Mouse (Mus musculus): Measurements from ENCODE around the gene M1ap. TPM values are rescaled to one million over a fixed set of nuclear protein-coding genes. Genes with fewer than 3 reads are reported as not detected.

Gene M1ap
- polyA plus RNA-seq, 1 experiment: 3.6 TPM

GRCm38 (mm10) chr6:83027293-83027692, 80.6 kb downstream of the M1ap start:
- Histone ChIP-seq H3K36me3 (replicated peaks; ENCODE audit: low read length) (peaks cover 41% of the 10 kb centered on the region), H3K4me1 (peaks cover 97% of the 10 kb centered on the region), H3K9me3 (no peaks in the 10 kb centered on the region), H3K4me3 (replicated peaks) (peak overlapping the region; percentile 83), H3K27me3 (replicated peaks) (no peaks in the 10 kb centered on the region)
- TF ChIP-seq FLI1 (IDR thresholded peaks at IDR 0.05; ENCODE audit: low read length) (no peak), GATA1 (IDR thresholded peaks at IDR 0.05; ENCODE audit: borderline replicate concordance, low read length) (no peak)

- H3K4me1 ChIP-seq: peaks cover 95% of the 10 kb centered on the region
- H3K4me3 ChIP-seq (replicated peaks): peak overlapping the region; percentile 83
- TF ChIP-seq FLI1 (IDR thresholded peaks at IDR 0.05; ENCODE audit: low read length) (no peak), GATA1 (IDR thresholded peaks at IDR 0.05; ENCODE audit: borderline replicate concordance, low read length) (no peak)
- peaks cover 45% of the 10 kb centered on the region for H3K36me3 ChIP-seq (replicated peaks; ENCODE audit: low read length)
- H3K9me3 ChIP-seq: no peaks in the 10 kb centered on the region
- no peaks in the 10 kb centered on the region for H3K27me3 ChIP-seq (replicated peaks)
These were observed 81.0 kb downstream of the M1ap start for GRCm38 (mm10) chr6:83027706-83028105.

- Histone ChIP-seq H3K27me3 (replicated peaks) (no peaks in the 10 kb centered on the region), H3K4me1 (peaks cover 89% of the 10 kb centered on the region)
These were observed 83.1 kb downstream of the M1ap start for GRCm38 (mm10) chr6:83029777-83030176.

GRCm38 (mm10) chr6:83031111-83031510, 84.4 kb downstream of the M1ap start:
- H3K4me1 ChIP-seq: peaks cover 91% of the 10 kb centered on the region
- no peaks in the 10 kb centered on the region for H3K27me3 ChIP-seq (replicated peaks)
- peaks cover 53% of the 10 kb centered on the region for H3K36me3 ChIP-seq (replicated peaks; ENCODE audit: low read length)
- H3K9me3 ChIP-seq: no peaks in the 10 kb centered on the region
- H3K4me3 ChIP-seq (replicated peaks): peak overlapping the region; percentile 92
- no peak for TF ChIP-seq GATA1 (IDR thresholded peaks at IDR 0.05; ENCODE audit: borderline replicate concordance, low read length)
- no peak for TF ChIP-seq FLI1 (IDR thresholded peaks at IDR 0.05; ENCODE audit: low read length)

More at GRCm38 (mm10) chr6:83029777-83030176, 83.1 kb downstream of the M1ap start:
- Histone ChIP-seq H3K9me3 (no peaks in the 10 kb centered on the region), H3K36me3 (replicated peaks; ENCODE audit: low read length) (peaks cover 46% of the 10 kb centered on the region), H3K4me3 (replicated peaks) (peak overlapping the region; percentile 50)
- no peak for TF ChIP-seq GATA1 (IDR thresholded peaks at IDR 0.05; ENCODE audit: borderline replicate concordance, low read length)
- TF ChIP-seq FLI1 (IDR thresholded peaks at IDR 0.05; ENCODE audit: low read length): no peak

GRCm38 (mm10) chr6:83031921-83032590, 85.4 kb downstream of the M1ap start:
- TF ChIP-seq GATA1 (IDR thresholded peaks at IDR 0.05; ENCODE audit: borderline replicate concordance, low read length): no peak
- no peak for TF ChIP-seq FLI1 (IDR thresholded peaks at IDR 0.05; ENCODE audit: low read length)

GRCm38 (mm10) chr6:83032769-83033191, 86.1 kb downstream of the M1ap start:
- Histone ChIP-seq H3K9me3 (no peaks in the 10 kb centered on the region), H3K36me3 (replicated peaks; ENCODE audit: low read length) (peaks cover 58% of the 10 kb centered on the region), H3K4me1 (peaks cover 88% of the 10 kb centered on the region), H3K4me3 (replicated peaks) (peak overlapping the region; percentile 92), H3K27me3 (replicated peaks) (no peaks in the 10 kb centered on the region)
- TF ChIP-seq GATA1 (IDR thresholded peaks at IDR 0.05; ENCODE audit: borderline replicate concordance, low read length) (no peak), FLI1 (IDR thresholded peaks at IDR 0.05; ENCODE audit: low read length) (no peak)

More at GRCm38 (mm10) chr6:83031921-83032590, 85.4 kb downstream of the M1ap start:
- Histone ChIP-seq H3K9me3 (no peaks in the 10 kb centered on the region), H3K4me1 (peaks cover 89% of the 10 kb centered on the region), H3K27me3 (replicated peaks) (no peaks in the 10 kb centered on the region), H3K4me3 (replicated peaks) (peak overlapping the region; percentile 92), H3K36me3 (replicated peaks; ENCODE audit: low read length) (peaks cover 53% of the 10 kb centered on the region)

GRCm38 (mm10) chr6:83033249-83034185, 86.8 kb downstream of the M1ap start, which contains the start of the genes Dok1 and Loxl3:
Dok1 (minus strand) TSS chr6:83033471.
Loxl3 (plus strand) TSS chr6:83034173.
- H3K36me3 ChIP-seq (replicated peaks; ENCODE audit: low read length): peaks cover 60% of the 10 kb centered on the region
- TF ChIP-seq GATA1 (IDR thresholded peaks at IDR 0.05; ENCODE audit: borderline replicate concordance, low read length) (no peak), FLI1 (IDR thresholded peaks at IDR 0.05; ENCODE audit: low read length) (no peak)
- no peaks in the 10 kb centered on the region for H3K9me3 ChIP-seq
- peak within 1 kb of the TSS; percentile 92 for H3K4me3 ChIP-seq (replicated peaks)
- H3K27me3 ChIP-seq (replicated peaks): no peaks in the 10 kb centered on the region
- peaks cover 88% of the 10 kb centered on the region for H3K4me1 ChIP-seq

GRCm38 (mm10) chr6:83034463-83035055, 87.9 kb downstream of the M1ap start:
- Histone ChIP-seq H3K27me3 (replicated peaks) (no peaks in the 10 kb centered on the region), H3K36me3 (replicated peaks; ENCODE audit: low read length) (peaks cover 53% of the 10 kb centered on the region), H3K4me3 (replicated peaks) (peak overlapping the region; percentile 92), H3K4me1 (peaks cover 86% of the 10 kb centered on the region), H3K9me3 (no peaks in the 10 kb centered on the region)
- TF ChIP-seq GATA1 (IDR thresholded peaks at IDR 0.05; ENCODE audit: borderline replicate concordance, low read length): no peak
- TF ChIP-seq FLI1 (IDR thresholded peaks at IDR 0.05; ENCODE audit: low read length): no peak

- Histone ChIP-seq H3K27me3 (replicated peaks) (no peaks in the 10 kb centered on the region), H3K4me1 (peaks cover 83% of the 10 kb centered on the region), H3K36me3 (replicated peaks; ENCODE audit: low read length) (peaks cover 41% of the 10 kb centered on the region), H3K9me3 (no peaks in the 10 kb centered on the region), H3K4me3 (replicated peaks) (no peak overlapping the region)
- TF ChIP-seq FLI1 (IDR thresholded peaks at IDR 0.05; ENCODE audit: low read length) (no peak), GATA1 (IDR thresholded peaks at IDR 0.05; ENCODE audit: borderline replicate concordance, low read length) (no peak)
These were observed 90.5 kb downstream of the M1ap start for GRCm38 (mm10) chr6:83037188-83037587.
